Mouse (Mus musculus) mammary gland, adult 2 months (tissue): Measurements from ENCODE around the gene Pkp3. TPM values are rescaled to one million over a fixed set of nuclear protein-coding genes. Genes with fewer than 3 reads are reported as not detected.

ENCODE experiments used
- polyA plus RNA-seq: library from polyadenylated mRNA; depleted of rRNA; stranded (reverse); fragments of >200 nt; gene quantifications from 2 replicates; pipeline ENCODE4 v1.2.3, GENCODE M21; 2012; ENCODE audit warnings: low replicate concordance; rRNA removed

Pkp3 gene
- 30.8 and 48.9 TPM in 2 replicates for polyA plus RNA-seq

DNA sequence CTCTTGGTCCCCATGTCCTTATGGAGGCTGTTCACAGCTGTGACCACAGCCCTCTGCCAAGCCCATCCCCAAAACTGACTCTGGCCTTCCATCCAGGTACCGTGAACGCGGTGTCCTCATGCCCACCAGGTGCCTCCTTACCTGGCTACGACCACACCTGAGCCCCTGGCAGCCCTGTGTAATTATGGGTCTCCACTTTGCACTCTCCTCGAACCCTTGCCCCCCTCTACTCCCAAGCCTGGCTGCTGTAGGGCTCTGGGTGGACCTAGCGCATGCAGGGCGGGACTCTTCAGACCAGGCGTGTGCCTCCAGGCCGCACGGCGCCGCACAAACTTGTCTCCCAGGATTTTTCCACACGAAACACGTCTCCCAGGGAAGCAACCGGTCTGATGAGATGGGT, at the start of gene Pkp3:
Gene Pkp3, plus strand, starts transcription at position 378 of the 400 bp plus-strand sequence.

GRCm38 (mm10) chr7:141028831-141029230, 49.2 kb upstream of the Pkp3 start, which contains the start of gene Gm17387:
Gene Gm17387, plus strand, starts transcription at chr7:141029131.

DNA sequence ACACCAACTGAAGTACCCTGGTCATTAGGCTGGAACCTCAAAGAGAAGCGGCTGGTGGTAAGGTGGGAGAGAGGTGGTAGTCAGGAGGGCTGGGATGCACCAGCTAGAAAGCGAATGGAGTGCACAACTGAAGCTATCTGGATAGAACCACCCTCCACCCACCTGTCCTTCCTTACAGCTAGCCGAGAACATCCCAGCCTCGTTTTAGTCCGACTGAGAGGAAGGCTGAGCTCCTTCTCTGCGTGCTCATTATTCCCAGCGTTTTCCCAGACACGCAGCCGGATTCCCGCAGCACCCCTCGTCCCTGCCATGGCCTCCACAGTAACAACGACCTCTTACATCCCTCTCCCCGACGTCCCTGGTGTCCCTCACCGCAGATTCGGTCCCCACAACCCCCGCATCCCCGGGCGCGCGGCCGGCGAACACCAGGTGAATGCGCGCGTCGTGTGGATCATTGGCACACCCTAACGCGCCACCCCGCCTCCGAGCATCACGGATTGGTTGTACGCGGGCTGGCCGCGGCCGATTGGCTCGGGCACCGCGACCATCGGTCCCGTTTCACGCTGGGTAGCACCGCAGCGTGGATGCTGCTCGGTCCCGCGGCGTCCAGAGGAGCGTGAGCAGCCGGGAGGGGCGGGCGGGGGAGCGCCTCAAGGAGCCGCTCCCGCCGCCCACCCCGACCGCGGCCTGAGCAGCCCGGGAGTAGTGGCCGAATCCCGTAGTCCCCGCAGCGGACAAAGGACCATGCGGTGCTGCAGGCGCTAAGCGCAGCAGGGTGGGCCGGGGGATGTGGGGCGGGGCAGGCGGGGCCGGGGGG, 17.4 kb upstream of the Pkp3 start, which contains the start of gene B4galnt4:
Gene B4galnt4, plus strand, starts transcription at position 679 of the 817 bp plus-strand sequence.

GRCm38 (mm10) chr7:141099911-141100691, 22.1 kb downstream of the Pkp3 start, which contains the start of gene Sigirr:
Gene Sigirr, minus strand, starts transcription at chr7:141100572.

GRCm38 (mm10) chr7:141117636-141118035, 39.6 kb downstream of the Pkp3 start, which contains the start of gene Ano9:
Gene Ano9, minus strand, starts transcription at chr7:141117806.

GRCm38 (mm10) chr7:141122245-141122644, 44.2 kb downstream of the Pkp3 start, which contains the start of gene Ptdss2:
Gene Ptdss2, plus strand, starts transcription at chr7:141122382.

Other genes starting within 250 kb of the Pkp3 start
- gene Urah, start 243.2 kb upstream of the Pkp3 start, polyA plus RNA-seq = 35.9 and 51.0 TPM in 2 replicates
- gene Scgb1c1, start 232.7 kb upstream of the Pkp3 start, polyA plus RNA-seq = not detected in 2 replicates
- 0.19 and 0.24 TPM in 2 replicates for gene Odf3, start 230.4 kb upstream of the Pkp3 start, polyA plus RNA-seq
- gene Gm45785, start 221.9 kb upstream of the Pkp3 start, polyA plus RNA-seq = not detected in 2 replicates
- gene Ric8a, start 221.3 kb upstream of the Pkp3 start, polyA plus RNA-seq = 125 and 131 TPM in 2 replicates
- 23.2 and 34.0 TPM in 2 replicates for gene Bet1l, start 220.6 kb upstream of the Pkp3 start, polyA plus RNA-seq
- 48.3 and 59.6 TPM in 2 replicates for gene Psmd13, start 196.2 kb upstream of the Pkp3 start, polyA plus RNA-seq
- 29.0 and 45.3 TPM in 2 replicates for gene Sirt3, start 195.9 kb upstream of the Pkp3 start, polyA plus RNA-seq
- 395 and 928 TPM in 2 replicates for gene Cox8b, start 177.8 kb upstream of the Pkp3 start, polyA plus RNA-seq
- 0.30 TPM in 1 of 2 replicates, not detected in the other for gene Nlrp6, start 157.3 kb upstream of the Pkp3 start, polyA plus RNA-seq
- 49.9 and 60.2 TPM in 2 replicates for gene Pgghg, start 136.8 kb upstream of the Pkp3 start, polyA plus RNA-seq
- 2.6 and 4.0 TPM in 2 replicates for gene Ifitm5, start 127.9 kb upstream of the Pkp3 start, polyA plus RNA-seq
- gene Gm45717, start 122.3 kb upstream of the Pkp3 start, polyA plus RNA-seq = not detected in 2 replicates
- 1,072 and 1,260 TPM in 2 replicates for gene Ifitm2, start 122.2 kb upstream of the Pkp3 start, polyA plus RNA-seq
- 132 and 165 TPM in 2 replicates for gene Ifitm1, start 111.0 kb upstream of the Pkp3 start, polyA plus RNA-seq
- gene Ifitm3, start 67.4 kb upstream of the Pkp3 start, polyA plus RNA-seq = 410 and 816 TPM in 2 replicates
- gene Ifitm6, start 60.3 kb upstream of the Pkp3 start, polyA plus RNA-seq = 10.7 and 37.4 TPM in 2 replicates
- not detected in 2 replicates for gene Gm17387, start 49.1 kb upstream of the Pkp3 start, polyA plus RNA-seq
- gene B4galnt4, start 17.1 kb upstream of the Pkp3 start, polyA plus RNA-seq = 1.0 and 2.5 TPM in 2 replicates
- gene Sigirr, start 22.4 kb downstream of the Pkp3 start, polyA plus RNA-seq = 30.1 and 44.1 TPM in 2 replicates
- 5.8 and 21.4 TPM in 2 replicates for gene Ano9, start 39.6 kb downstream of the Pkp3 start, polyA plus RNA-seq
- 33.0 and 42.5 TPM in 2 replicates for gene Ptdss2, start 44.2 kb downstream of the Pkp3 start, polyA plus RNA-seq
- 122 and 142 TPM in 2 replicates for gene Rnh1, start 94.6 kb downstream of the Pkp3 start, polyA plus RNA-seq
- 52.0 and 63.9 TPM in 2 replicates for gene Hras, start 115.8 kb downstream of the Pkp3 start, polyA plus RNA-seq
- 7.7 and 9.8 TPM in 2 replicates for gene Lrrc56, start 115.9 kb downstream of the Pkp3 start, polyA plus RNA-seq
- 4.3 and 5.2 TPM in 2 replicates for gene Lmntd2, start 135.9 kb downstream of the Pkp3 start, polyA plus RNA-seq
- gene Rassf7, start 137.6 kb downstream of the Pkp3 start, polyA plus RNA-seq = 20.0 and 26.7 TPM in 2 replicates
- gene Phrf1, start 150.6 kb downstream of the Pkp3 start, polyA plus RNA-seq = 14.1 and 24.6 TPM in 2 replicates
- gene Irf7, start 188.3 kb downstream of the Pkp3 start, polyA plus RNA-seq = 98.3 and 195 TPM in 2 replicates
- gene Cdhr5, start 198.6 kb downstream of the Pkp3 start, polyA plus RNA-seq = 0.17 and 0.99 TPM in 2 replicates
- gene Sct, start 200.9 kb downstream of the Pkp3 start, polyA plus RNA-seq = 0.83 and 3.3 TPM in 2 replicates
- 0.06 TPM in 1 of 2 replicates, not detected in the other for gene Drd4, start 213.8 kb downstream of the Pkp3 start, polyA plus RNA-seq
- gene Deaf1, start 249.5 kb downstream of the Pkp3 start, polyA plus RNA-seq = 19.0 and 23.7 TPM in 2 replicates
- 44.4 and 63.2 TPM in 2 replicates for gene Tmem80, start 249.5 kb downstream of the Pkp3 start, polyA plus RNA-seq